Mouse (Mus musculus) neural tube, embryonic 15.5 days (tissue): ENCODE results near the gene Dchs2. TPM values are rescaled to one million over a fixed set of nuclear protein-coding genes. Genes with fewer than 3 reads are reported as not detected.

Experiments used
- ATAC-seq: fragments of 200-750 bp; cut with Nextera tagmentation; 2 replicates; pipeline ENCODE4 v1.8.0; 2017; ENCODE audit warnings: mild to moderate bottlenecking, moderate TSS enrichment, moderate library complexity; ENCODE audit not compliant: low FRiP score
- H3K27ac ChIP-seq: fragments of 300-500 bp; sonication (generic); replicated peaks from 2 replicates; pipeline ENCODE4 v1.5.1; 2015; ENCODE audit warnings: mild to moderate bottlenecking, inconsistent platforms
- H3K27me3 ChIP-seq: fragments of 300-500 bp; sonication (generic); replicated peaks from 2 replicates; pipeline ENCODE4 v1.6.1; 2015; ENCODE audit warnings: inconsistent platforms
- H3K36me3 ChIP-seq: fragments of 300-500 bp; sonication (generic); 2 replicates; pipeline ENCODE4 v1.6.1; 2015; ENCODE audit warnings: inconsistent platforms
- H3K4me1 ChIP-seq: fragments of 300-500 bp; sonication (generic); 2 replicates; pipeline ENCODE4 v1.6.1; 2015; ENCODE audit warnings: inconsistent platforms
- H3K4me2 ChIP-seq: fragments of 300-500 bp; sonication (generic); 2 replicates; pipeline ENCODE4 v1.6.1; 2015; ENCODE audit warnings: inconsistent platforms, mild to moderate bottlenecking, moderate library complexity
- H3K4me3 ChIP-seq: fragments of 300-500 bp; sonication (generic); replicated peaks from 2 replicates; pipeline ENCODE4 v1.5.1; 2015; ENCODE audit warnings: mild to moderate bottlenecking, inconsistent platforms
- H3K9ac ChIP-seq: fragments of 300-500 bp; sonication (generic); replicated peaks from 2 replicates; pipeline ENCODE4 v1.6.1; 2015; ENCODE audit warnings: mild to moderate bottlenecking, inconsistent platforms
- H3K9me3 ChIP-seq: fragments of 300-500 bp; sonication (generic); replicated peaks from 2 replicates; pipeline ENCODE4 v1.6.1; 2016; ENCODE audit warnings: inconsistent platforms
- WGBS: fragments of 180-500 bp; shearing (Covaris S2); methylation state at CpG from one replicate; pipeline ENCODE4 v1.1.7; 2015; ENCODE audit warnings: mixed read lengths; 5-methylcytosine and 5-hydroxymethylcytosine counted together
- polyA plus RNA-seq: library from polyadenylated mRNA; unstranded; fragments of >200 nt; fragmentation: Nextera tagmentation; extraction: Ambion mirVana; gene quantifications from 2 replicates; pipeline ENCODE4 v1.2.1, GENCODE M21; 2015

Dchs2 gene
- polyA plus RNA-seq, 1 experiment from 2014 or later, result 1.2 TPM

- ATAC-seq, result no peak
- Histone ChIP-seq H3K4me3 (no peak overlapping the region), H3K9ac (no peak overlapping the region), H3K4me2 (no peak overlapping the region), H3K27ac (no peak overlapping the region), H3K27me3 (no peaks in the 10 kb centered on the region), H3K9me3 (no peaks in the 10 kb centered on the region), H3K36me3 (no peaks in the 10 kb centered on the region), H3K4me1 (no peaks in the 10 kb centered on the region)
- 83% methylated on average over 9 of the region's 9 CpGs for WGBS
Observed at GRCm38 (mm10) chr3:83368500-83369068, 240.8 kb downstream of the Dchs2 start.

GRCm38 (mm10) chr3:83369871-83370270 is 242.1 kb downstream of the Dchs2 start:
- ATAC-seq, result no peak
- H3K36me3 ChIP-seq, result no peaks in the 10 kb centered on the region
- WGBS, result 92% methylated on average over 2 of the region's 2 CpGs
- H3K4me3 ChIP-seq, result no peak overlapping the region
- H3K9ac ChIP-seq, result no peak overlapping the region
- H3K4me2 ChIP-seq, result no peak overlapping the region
- no peaks in the 10 kb centered on the region; the same call in 1 of the 2 replicates for H3K4me1 ChIP-seq
- no peaks in the 10 kb centered on the region for H3K9me3 ChIP-seq
- H3K27ac ChIP-seq, result no peak overlapping the region
- no peaks in the 10 kb centered on the region for H3K27me3 ChIP-seq

GRCm38 (mm10) chr3:83374333-83374732 is 246.6 kb downstream of the Dchs2 start:
- Histone ChIP-seq H3K4me2 (no peak overlapping the region), H3K4me1 (no peaks in the 10 kb centered on the region; the same call in 1 of the 2 replicates), H3K36me3 (no peaks in the 10 kb centered on the region), H3K4me3 (no peak overlapping the region), H3K9ac (no peak overlapping the region), H3K27me3 (no peaks in the 10 kb centered on the region), H3K27ac (no peak overlapping the region), H3K9me3 (no peaks in the 10 kb centered on the region)
- no peak for ATAC-seq
- 53% methylated on average over 6 of the region's 6 CpGs for WGBS

- no peak for ATAC-seq
- Histone ChIP-seq H3K4me2 (no peak overlapping the region), H3K9me3 (no peaks in the 10 kb centered on the region), H3K36me3 (no peaks in the 10 kb centered on the region), H3K9ac (no peak overlapping the region), H3K27ac (no peak overlapping the region), H3K27me3 (no peaks in the 10 kb centered on the region), H3K4me3 (no peak overlapping the region), H3K4me1 (no peaks in the 10 kb centered on the region; the same call in 1 of the 2 replicates)
- 96% methylated on average over 6 of the region's 6 CpGs for WGBS
Observed at GRCm38 (mm10) chr3:83376834-83377233, 249.1 kb downstream of the Dchs2 start.

Other genes starting within 250 kb of the Dchs2 start
- 0.23 and 0.32 TPM in 2 replicates for gene Lrat, start 224.0 kb upstream of the Dchs2 start, polyA plus RNA-seq
- gene Fgg, start 120.2 kb upstream of the Dchs2 start, polyA plus RNA-seq, result 0.51 TPM in 1 of 2 replicates, not detected in the other
- 0.06 and 0.73 TPM in 2 replicates for gene Fga, start 101.9 kb upstream of the Dchs2 start, polyA plus RNA-seq
- gene Fgb, start 78.1 kb upstream of the Dchs2 start, polyA plus RNA-seq, result 0.20 and 1.1 TPM in 2 replicates
- gene Plrg1, start 72.4 kb upstream of the Dchs2 start, polyA plus RNA-seq, result 92.6 and 97.6 TPM in 2 replicates